Mouse (Mus musculus) cortical plate, adult 2 months (tissue): ENCODE results near the gene Tmem92.
"Not testable (repeated sequence)": the region's sequence is repeated elsewhere in the genome, so short reads cannot be mapped to it uniquely, and the experiment has no call there.

Source experiments
- CTCF ChIP-seq: fragments of 200-500 bp; IDR thresholded peaks from 2 replicates; pipeline ENCODE4 v1.5.1; 2011; ENCODE audit warnings: mild to moderate bottlenecking, control low read depth, low read length; ENCODE audit not compliant: insufficient read depth; ENCODE audit errors: extremely low read depth
- POLR2A ChIP-seq: fragments of 200-500 bp; IDR thresholded peaks from 2 replicates; pipeline ENCODE4 v1.6.1; 2011; ENCODE audit warnings: mild to moderate bottlenecking, low read length, control low read depth; ENCODE audit not compliant: insufficient read depth; ENCODE audit errors: extremely low read depth

DNA sequence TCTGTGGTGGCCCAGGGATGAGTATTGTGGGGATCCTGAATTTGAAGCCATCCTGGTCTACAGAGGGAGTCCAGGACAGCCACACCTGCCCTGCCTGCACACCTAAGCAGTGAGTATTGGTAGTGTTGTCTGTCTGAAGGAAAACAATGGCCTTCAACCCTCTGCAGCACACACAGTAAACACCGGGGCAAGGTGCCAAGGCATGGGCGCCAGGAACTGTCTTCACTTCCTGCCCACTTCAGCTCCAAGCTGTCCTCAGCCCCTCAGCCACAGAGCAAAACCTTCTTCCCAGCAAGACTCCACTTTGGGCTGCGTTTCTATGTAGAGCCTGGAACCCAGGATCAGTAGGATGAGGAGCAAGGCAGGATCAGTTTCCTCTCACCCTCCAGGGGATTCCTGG lies 29.0 kb upstream of the Tmem92 start:
- TF ChIP-seq CTCF, POLR2A: not testable (repeated sequence)
